Mouse (Mus musculus): ENCODE measurements around the gene Ttll10. TPM values are rescaled to one million over a fixed set of nuclear protein-coding genes. Genes with fewer than 3 reads are reported as not detected.

Gene Ttll10
- polyA plus RNA-seq, 1 experiment from 2014 or later = 0.31 TPM

GRCm38 (mm10) chr4:156063861-156064509 lies 4.8 kb upstream of the Ttll10 start:
- no peaks in the 10 kb centered on the region for H3K27me3 ChIP-seq (ENCODE audit: insufficient read depth, low read length)
- H3K9ac ChIP-seq (replicated peaks) = no peak overlapping the region
- no peak overlapping the region for H3K4me2 ChIP-seq (ENCODE audit: low read depth, low read length)
- no peaks in the 10 kb centered on the region for H3K9me3 ChIP-seq (ENCODE audit: low read length)
- 47% methylated on average over 4 of the region's 4 CpGs for WGBS (ENCODE audit: insufficient replicate concordance)
- H3K4me3 ChIP-seq (ENCODE audit: low read depth, low read length) = no peak overlapping the region
- ATAC-seq = no peak
- no peak overlapping the region for H3K27ac ChIP-seq (ENCODE audit: low read depth)
- no peaks in the 10 kb centered on the region for H3K36me3 ChIP-seq (replicated peaks; ENCODE audit: insufficient read depth, low read length)
- H3K4me1 ChIP-seq (ENCODE audit: insufficient read depth) = 0 out of 2 replicates have a peak, but pooled peaks cover 3% of the 10 kb centered on the region
- TF ChIP-seq CTCF (IDR thresholded peaks at IDR 0.05; ENCODE audit: low read depth) = no peak
- TF ChIP-seq EP300 (IDR thresholded peaks at IDR 0.05; ENCODE audit: low read depth) = no peak
- DNase-seq = no peak

- H3K36me3 ChIP-seq (replicated peaks; ENCODE audit: insufficient read depth, low read length) = no peaks in the 10 kb centered on the region
- H3K27me3 ChIP-seq (ENCODE audit: insufficient read depth, low read length) = no peaks in the 10 kb centered on the region
- no peaks in the 10 kb centered on the region for H3K9me3 ChIP-seq (ENCODE audit: low read length)
- no peak for TF ChIP-seq EP300 (IDR thresholded peaks at IDR 0.05; ENCODE audit: low read depth)
- no peak for TF ChIP-seq CTCF (IDR thresholded peaks at IDR 0.05; ENCODE audit: low read depth)
- H3K4me2 ChIP-seq (ENCODE audit: low read depth, low read length) = no peak overlapping the region
- DNase-seq (no peak), ATAC-seq (peak; percentile 82)
- H3K4me3 ChIP-seq (ENCODE audit: low read depth, low read length) = no peak overlapping the region
- H3K4me1 ChIP-seq (ENCODE audit: insufficient read depth) = no peaks in the 10 kb centered on the region
- H3K27ac ChIP-seq (ENCODE audit: low read depth) = no peak overlapping the region
- H3K9ac ChIP-seq (replicated peaks) = no peak overlapping the region
- WGBS (ENCODE audit: insufficient replicate concordance) = 48% methylated on average over 10 of the region's 10 CpGs
These were observed 499 bp upstream of the Ttll10 start for GRCm38 (mm10) chr4:156059713-156060112.

- H3K4me2 ChIP-seq (ENCODE audit: low read depth, low read length) = no peak overlapping the region
- no peak overlapping the region for H3K9ac ChIP-seq (replicated peaks)
- peaks cover 3% of the 10 kb centered on the region; the same call in 1 of the 2 replicates for H3K4me1 ChIP-seq (ENCODE audit: insufficient read depth)
- H3K27ac ChIP-seq (ENCODE audit: low read depth) = no peak overlapping the region
- 74% methylated on average over 9 of the region's 9 CpGs for WGBS (ENCODE audit: insufficient replicate concordance)
- no peak for DNase-seq
- no peaks in the 10 kb centered on the region for H3K9me3 ChIP-seq (ENCODE audit: low read length)
- no peaks in the 10 kb centered on the region for H3K36me3 ChIP-seq (replicated peaks; ENCODE audit: insufficient read depth, low read length)
- ATAC-seq = no peak
- H3K4me3 ChIP-seq (ENCODE audit: low read depth, low read length) = no peak overlapping the region
- no peaks in the 10 kb centered on the region for H3K27me3 ChIP-seq (ENCODE audit: insufficient read depth, low read length)
- TF ChIP-seq EP300 (IDR thresholded peaks at IDR 0.05; ENCODE audit: low read depth) = no peak
- TF ChIP-seq CTCF (IDR thresholded peaks at IDR 0.05; ENCODE audit: low read depth) = no peak
These were observed 388 bp downstream of the Ttll10 start for GRCm38 (mm10) chr4:156058826-156059225.

GRCm38 (mm10) chr4:156057702-156058101 lies 1.5 kb downstream of the Ttll10 start:
- TF ChIP-seq EP300 (IDR thresholded peaks at IDR 0.05; ENCODE audit: low read depth) (no peak), CTCF (IDR thresholded peaks at IDR 0.05; ENCODE audit: low read depth) (no peak)

GRCm38 (mm10) chr4:156055173-156055572 lies 4.0 kb downstream of the Ttll10 start:
- Histone ChIP-seq H3K27me3 (ENCODE audit: insufficient read depth, low read length) (no peaks in the 10 kb centered on the region), H3K4me3 (ENCODE audit: low read depth, low read length) (no peak overlapping the region), H3K4me1 (ENCODE audit: insufficient read depth) (peaks cover 3% of the 10 kb centered on the region; the same call in 1 of the 2 replicates), H3K9ac (replicated peaks) (no peak overlapping the region), H3K36me3 (replicated peaks; ENCODE audit: insufficient read depth, low read length) (no peaks in the 10 kb centered on the region), H3K27ac (ENCODE audit: low read depth) (no peak overlapping the region), H3K4me2 (ENCODE audit: low read depth, low read length) (no peak overlapping the region), H3K9me3 (ENCODE audit: low read length) (no peaks in the 10 kb centered on the region)
- 87% methylated on average over 5 of the region's 5 CpGs for WGBS (ENCODE audit: insufficient replicate concordance)
- no peak for TF ChIP-seq EP300 (IDR thresholded peaks at IDR 0.05; ENCODE audit: low read depth)
- no peak for TF ChIP-seq CTCF (IDR thresholded peaks at IDR 0.05; ENCODE audit: low read depth)
- DNase-seq = no peak
- ATAC-seq = no peak

More at GRCm38 (mm10) chr4:156057702-156058101, 1.5 kb downstream of the Ttll10 start:
- Histone ChIP-seq H3K36me3 (replicated peaks; ENCODE audit: insufficient read depth, low read length) (no peaks in the 10 kb centered on the region), H3K9ac (replicated peaks) (no peak overlapping the region), H3K4me2 (ENCODE audit: low read depth, low read length) (no peak overlapping the region), H3K27me3 (ENCODE audit: insufficient read depth, low read length) (no peaks in the 10 kb centered on the region), H3K4me3 (ENCODE audit: low read depth, low read length) (no peak overlapping the region), H3K4me1 (ENCODE audit: insufficient read depth) (peaks cover 3% of the 10 kb centered on the region; the same call in 1 of the 2 replicates), H3K27ac (ENCODE audit: low read depth) (no peak overlapping the region), H3K9me3 (ENCODE audit: low read length) (no peaks in the 10 kb centered on the region)
- ATAC-seq = no peak
- DNase-seq = no peak
- WGBS (ENCODE audit: insufficient replicate concordance) = 73% methylated on average over 10 of the region's 10 CpGs

GRCm38 (mm10) chr4:156054606-156055005 lies 4.6 kb downstream of the Ttll10 start:
- no peak overlapping the region for H3K9ac ChIP-seq (replicated peaks)
- H3K36me3 ChIP-seq (replicated peaks; ENCODE audit: insufficient read depth, low read length) = no peaks in the 10 kb centered on the region
- H3K4me2 ChIP-seq (ENCODE audit: low read depth, low read length) = no peak overlapping the region
- H3K27me3 ChIP-seq (ENCODE audit: insufficient read depth, low read length) = no peaks in the 10 kb centered on the region
- TF ChIP-seq CTCF (IDR thresholded peaks at IDR 0.05; ENCODE audit: low read depth) (no peak), EP300 (IDR thresholded peaks at IDR 0.05; ENCODE audit: low read depth) (no peak)
- ATAC-seq (peak; percentile 82), DNase-seq (peak; percentile 50)
- WGBS (ENCODE audit: insufficient replicate concordance) = 78% methylated on average over 6 of the region's 6 CpGs
- H3K4me1 ChIP-seq (ENCODE audit: insufficient read depth) = peaks cover 3% of the 10 kb centered on the region; the same call in 1 of the 2 replicates
- no peak overlapping the region for H3K27ac ChIP-seq (ENCODE audit: low read depth)
- no peak overlapping the region for H3K4me3 ChIP-seq (ENCODE audit: low read depth, low read length)
- no peaks in the 10 kb centered on the region for H3K9me3 ChIP-seq (ENCODE audit: low read length)

Measured in liver, postnatal 0 days (tissue).